Mouse (Mus musculus): Measurements from ENCODE around the gene Gm28230. TPM values are rescaled to one million over a fixed set of nuclear protein-coding genes. Genes with fewer than 3 reads are reported as not detected.

Gm28230 gene
- polyA plus RNA-seq, 1 experiment from 2014 or later: not detected

- Histone ChIP-seq H3K27ac (ENCODE audit: low read length) (no peak overlapping the region), H3K9ac (ENCODE audit: low read depth, low read length) (no peak overlapping the region), H3K4me1 (ENCODE audit: control insufficient read depth, insufficient read depth, low read length) (no peaks in the 10 kb centered on the region; the same call in 1 of the 2 replicates), H3K4me2 (ENCODE audit: low read length) (peak overlapping the region; percentile 18), H3K9me3 (replicated peaks; ENCODE audit: control insufficient read depth, low read length, poor library complexity, severe bottlenecking) (no peaks in the 10 kb centered on the region), H3K36me3 (ENCODE audit: control insufficient read depth, insufficient read depth, low read length) (no peaks in the 10 kb centered on the region), H3K27me3 (ENCODE audit: control insufficient read depth, insufficient read depth, low read depth, low read length) (peaks cover 89% of the 10 kb centered on the region), H3K4me3 (ENCODE audit: low read depth, low read length) (0 out of 2 replicates have a peak overlapping the region, but pooled peaks have one; percentile 3)
- ATAC-seq: no peak
- 2% methylated on average over 32 of the region's 43 CpGs for WGBS
These were observed 578 bp downstream of the Gm28230 start for GRCm38 (mm10) chr2:74726973-74727639.

DNA sequence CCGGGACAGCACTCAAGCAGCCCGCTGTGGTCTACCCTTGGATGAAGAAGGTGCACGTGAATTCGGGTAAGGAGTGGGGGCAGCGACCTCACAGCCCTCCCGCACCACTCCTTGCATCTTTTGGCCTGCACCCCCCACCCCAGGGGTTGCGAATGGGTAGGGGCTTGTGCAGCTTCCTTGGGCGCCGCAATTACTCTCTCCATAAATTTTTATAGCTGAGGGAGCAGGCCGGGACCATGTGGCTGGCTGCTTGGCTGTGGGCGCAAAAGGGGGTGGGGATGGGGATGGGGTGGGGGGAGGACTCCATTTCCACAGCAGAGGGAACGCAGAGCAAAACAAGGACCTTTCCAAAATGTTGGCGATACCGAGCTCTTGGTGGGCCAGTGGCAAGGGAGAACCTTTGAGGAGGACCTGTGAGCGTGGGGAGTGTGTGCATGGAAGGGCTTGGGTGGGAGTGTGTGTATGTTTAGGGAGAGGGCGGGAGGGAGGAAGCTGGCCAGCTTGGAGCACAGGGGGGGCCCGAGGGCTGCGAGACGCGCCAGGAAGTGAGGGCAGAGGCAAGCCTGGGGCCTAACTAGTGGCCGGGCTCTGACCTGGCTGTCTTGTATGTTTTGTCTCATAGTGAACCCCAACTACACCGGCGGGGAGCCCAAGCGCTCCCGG is 1.2 kb downstream of the Gm28230 start:
- no peaks in the 10 kb centered on the region for H3K36me3 ChIP-seq (ENCODE audit: control insufficient read depth, insufficient read depth, low read length)
- H3K27ac ChIP-seq (ENCODE audit: low read length): no peak overlapping the region
- no peak for ATAC-seq
- H3K4me3 ChIP-seq (ENCODE audit: low read depth, low read length): no peak overlapping the region
- no peaks in the 10 kb centered on the region for H3K9me3 ChIP-seq (replicated peaks; ENCODE audit: control insufficient read depth, low read length, poor library complexity, severe bottlenecking)
- H3K4me2 ChIP-seq (ENCODE audit: low read length): no peak overlapping the region
- H3K4me1 ChIP-seq (ENCODE audit: control insufficient read depth, insufficient read depth, low read length): no peaks in the 10 kb centered on the region; the same call in 1 of the 2 replicates
- peaks cover 89% of the 10 kb centered on the region for H3K27me3 ChIP-seq (ENCODE audit: control insufficient read depth, insufficient read depth, low read depth, low read length)
- H3K9ac ChIP-seq (ENCODE audit: low read depth, low read length): no peak overlapping the region
- WGBS: 1% methylated on average over 25 of the region's 25 CpGs

DNA sequence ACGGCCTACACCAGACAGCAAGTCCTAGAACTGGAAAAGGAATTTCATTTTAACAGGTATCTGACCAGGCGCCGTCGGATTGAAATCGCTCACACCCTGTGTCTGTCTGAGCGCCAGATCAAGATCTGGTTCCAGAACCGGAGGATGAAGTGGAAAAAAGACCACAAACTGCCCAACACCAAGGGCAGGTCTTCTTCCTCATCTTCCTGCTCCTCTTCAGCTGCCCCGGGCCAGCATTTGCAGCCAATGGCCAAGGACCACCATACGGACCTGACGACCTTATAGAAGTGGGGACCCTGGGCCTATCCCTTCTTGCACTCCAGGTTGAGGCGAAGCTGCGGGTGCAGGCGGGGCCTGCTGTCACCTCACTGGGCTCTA is 1.8 kb downstream of the Gm28230 start:
- Histone ChIP-seq H3K4me1 (ENCODE audit: control insufficient read depth, insufficient read depth, low read length) (no peaks in the 10 kb centered on the region; the same call in 1 of the 2 replicates), H3K4me3 (ENCODE audit: low read depth, low read length) (no peak overlapping the region), H3K9ac (ENCODE audit: low read depth, low read length) (no peak overlapping the region), H3K9me3 (replicated peaks; ENCODE audit: control insufficient read depth, low read length, poor library complexity, severe bottlenecking) (no peaks in the 10 kb centered on the region), H3K4me2 (ENCODE audit: low read length) (no peak overlapping the region), H3K27me3 (ENCODE audit: control insufficient read depth, insufficient read depth, low read depth, low read length) (peaks cover 84% of the 10 kb centered on the region), H3K36me3 (ENCODE audit: control insufficient read depth, insufficient read depth, low read length) (no peaks in the 10 kb centered on the region), H3K27ac (ENCODE audit: low read length) (no peak overlapping the region)
- no peak for ATAC-seq
- 2% methylated on average over 13 of the region's 13 CpGs for WGBS

DNA sequence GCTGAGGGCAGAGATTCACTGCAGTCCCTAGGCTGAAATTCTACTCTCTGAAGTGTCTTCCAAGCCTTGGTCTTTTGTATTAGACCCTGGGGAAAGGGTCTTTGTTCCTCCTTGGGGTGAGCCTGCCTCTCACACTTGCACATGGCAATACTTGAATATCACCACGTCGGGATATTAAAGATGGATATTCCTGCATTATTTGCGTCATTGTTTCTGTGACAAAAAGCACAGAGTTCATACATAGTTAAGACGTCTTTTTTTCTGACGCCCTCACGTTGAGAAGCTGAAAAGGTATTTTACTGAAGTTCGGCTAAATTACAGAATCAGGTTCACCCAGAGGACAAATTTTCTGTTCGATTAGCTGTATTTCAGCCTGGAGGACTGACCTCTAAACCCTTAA is 3.8 kb downstream of the Gm28230 start:
- no peak overlapping the region for H3K4me3 ChIP-seq (ENCODE audit: low read depth, low read length)
- no peak overlapping the region for H3K27ac ChIP-seq (ENCODE audit: low read length)
- 4% methylated on average over 8 of the region's 8 CpGs for WGBS
- no peaks in the 10 kb centered on the region for H3K36me3 ChIP-seq (ENCODE audit: control insufficient read depth, insufficient read depth, low read length)
- H3K9me3 ChIP-seq (replicated peaks; ENCODE audit: control insufficient read depth, low read length, poor library complexity, severe bottlenecking): no peaks in the 10 kb centered on the region
- H3K4me1 ChIP-seq (ENCODE audit: control insufficient read depth, insufficient read depth, low read length): no peaks in the 10 kb centered on the region; the same call in 1 of the 2 replicates
- no peak overlapping the region for H3K4me2 ChIP-seq (ENCODE audit: low read length)
- no peak overlapping the region for H3K9ac ChIP-seq (ENCODE audit: low read depth, low read length)
- ATAC-seq: no peak
- peaks cover 72% of the 10 kb centered on the region for H3K27me3 ChIP-seq (ENCODE audit: control insufficient read depth, insufficient read depth, low read depth, low read length)

DNA sequence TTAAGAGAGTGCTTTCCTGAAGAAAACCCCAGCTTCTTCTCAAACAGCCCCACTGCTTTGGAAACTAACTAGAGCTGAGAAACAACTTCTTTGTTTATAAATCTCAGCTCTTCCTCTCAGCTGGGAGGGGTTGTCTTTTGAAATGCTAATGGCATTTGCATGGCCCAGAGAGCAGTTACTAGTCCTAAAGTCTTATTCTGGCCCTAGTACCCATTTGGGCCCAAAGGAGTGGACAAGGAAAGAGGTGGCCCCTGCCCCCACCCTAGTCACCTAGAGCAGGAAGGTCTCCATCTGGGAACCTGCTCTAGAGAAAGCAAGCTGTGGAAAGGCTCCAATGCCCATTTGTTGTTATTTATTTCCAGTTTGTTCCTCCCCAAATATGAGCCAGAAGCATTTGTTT is 4.5 kb downstream of the Gm28230 start:
- H3K27ac ChIP-seq (ENCODE audit: low read length): no peak overlapping the region
- peaks cover 73% of the 10 kb centered on the region for H3K27me3 ChIP-seq (ENCODE audit: control insufficient read depth, insufficient read depth, low read depth, low read length)
- H3K4me3 ChIP-seq (ENCODE audit: low read depth, low read length): no peak overlapping the region
- no peak for ATAC-seq
- no peaks in the 10 kb centered on the region; the same call in 1 of the 2 replicates for H3K4me1 ChIP-seq (ENCODE audit: control insufficient read depth, insufficient read depth, low read length)
- H3K9ac ChIP-seq (ENCODE audit: low read depth, low read length): no peak overlapping the region
- no peak overlapping the region for H3K4me2 ChIP-seq (ENCODE audit: low read length)
- H3K9me3 ChIP-seq (replicated peaks; ENCODE audit: control insufficient read depth, low read length, poor library complexity, severe bottlenecking): no peaks in the 10 kb centered on the region
- H3K36me3 ChIP-seq (ENCODE audit: control insufficient read depth, insufficient read depth, low read length): no peaks in the 10 kb centered on the region

DNA sequence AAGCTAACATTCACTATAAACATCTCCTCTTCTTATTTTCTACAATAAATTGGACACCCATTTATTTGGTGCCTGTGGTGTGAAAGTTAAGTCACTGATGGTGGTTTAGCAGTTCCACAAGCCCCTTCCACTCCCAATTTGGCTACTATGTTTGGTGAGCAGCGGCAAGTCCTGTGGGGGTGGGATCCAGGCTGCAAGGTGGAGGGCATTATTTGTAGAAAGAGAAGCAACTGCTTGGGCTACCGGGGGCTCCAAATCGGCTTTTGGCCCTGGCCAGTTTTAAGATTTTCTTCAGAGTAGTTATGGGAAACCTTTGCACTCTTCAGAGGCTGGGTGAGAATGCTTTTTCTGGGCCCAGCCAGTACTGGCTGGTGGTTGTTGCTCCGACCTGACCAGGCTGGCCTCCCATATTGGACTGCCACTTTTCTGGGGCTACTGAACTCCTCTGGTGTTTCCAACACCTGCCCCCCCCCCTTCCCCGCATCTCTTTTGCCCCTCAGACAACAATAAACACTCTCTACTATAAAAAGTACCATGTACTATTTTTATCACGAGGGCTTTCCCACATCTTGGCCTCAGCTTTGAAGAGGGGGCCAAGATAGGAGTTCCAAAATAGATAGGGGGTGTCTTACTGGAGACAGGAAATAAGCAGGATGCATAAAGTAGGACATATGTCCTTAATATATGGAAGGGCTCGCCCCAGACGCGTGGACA is 5.4 kb downstream of the Gm28230 start:
- Histone ChIP-seq H3K36me3 (ENCODE audit: control insufficient read depth, insufficient read depth, low read length) (no peaks in the 10 kb centered on the region), H3K9ac (ENCODE audit: low read depth, low read length) (no peak overlapping the region), H3K27ac (ENCODE audit: low read length) (no peak overlapping the region), H3K4me2 (ENCODE audit: low read length) (no peak overlapping the region), H3K27me3 (ENCODE audit: control insufficient read depth, insufficient read depth, low read depth, low read length) (peaks cover 72% of the 10 kb centered on the region), H3K4me3 (ENCODE audit: low read depth, low read length) (no peak overlapping the region), H3K9me3 (replicated peaks; ENCODE audit: control insufficient read depth, low read length, poor library complexity, severe bottlenecking) (no peaks in the 10 kb centered on the region), H3K4me1 (ENCODE audit: control insufficient read depth, insufficient read depth, low read length) (no peaks in the 10 kb centered on the region; the same call in 1 of the 2 replicates)
- 2% methylated on average over 9 of the region's 9 CpGs for WGBS
- no peak for ATAC-seq

GRCm38 (mm10) chr2:74732513-74733316 is 6.2 kb downstream of the Gm28230 start:
- no peak overlapping the region for H3K27ac ChIP-seq (ENCODE audit: low read length)
- ATAC-seq: no peak
- peaks cover 71% of the 10 kb centered on the region for H3K27me3 ChIP-seq (ENCODE audit: control insufficient read depth, insufficient read depth, low read depth, low read length)
- no peaks in the 10 kb centered on the region for H3K9me3 ChIP-seq (replicated peaks; ENCODE audit: control insufficient read depth, low read length, poor library complexity, severe bottlenecking)
- H3K4me1 ChIP-seq (ENCODE audit: control insufficient read depth, insufficient read depth, low read length): no peaks in the 10 kb centered on the region
- no peak overlapping the region for H3K4me2 ChIP-seq (ENCODE audit: low read length)
- WGBS: under 1% methylated on average over 52 of the region's 52 CpGs
- no peaks in the 10 kb centered on the region for H3K36me3 ChIP-seq (ENCODE audit: control insufficient read depth, insufficient read depth, low read length)
- H3K4me3 ChIP-seq (ENCODE audit: low read depth, low read length): no peak overlapping the region
- H3K9ac ChIP-seq (ENCODE audit: low read depth, low read length): no peak overlapping the region

DNA sequence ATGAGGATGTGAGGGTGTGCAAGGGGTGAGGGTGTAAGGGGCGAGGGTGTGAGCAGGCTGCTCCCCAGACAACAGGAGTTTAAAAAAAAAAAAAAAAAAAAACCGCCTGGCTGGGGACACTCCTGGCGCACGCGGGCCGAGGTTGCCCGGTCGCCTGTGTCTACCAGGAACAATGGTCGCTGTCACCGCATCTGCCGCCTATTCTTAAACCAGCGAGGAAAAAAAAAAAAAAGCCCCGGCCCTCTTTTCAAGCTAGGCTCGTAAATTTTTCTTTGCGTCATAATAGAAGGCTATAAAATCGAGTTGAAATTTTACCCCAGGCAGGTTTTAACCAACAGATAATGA is 6.8 kb downstream of the Gm28230 start:
- Histone ChIP-seq H3K4me2 (ENCODE audit: low read length) (no peak overlapping the region), H3K27me3 (ENCODE audit: control insufficient read depth, insufficient read depth, low read depth, low read length) (peaks cover 72% of the 10 kb centered on the region), H3K4me3 (ENCODE audit: low read depth, low read length) (no peak overlapping the region), H3K27ac (ENCODE audit: low read length) (no peak overlapping the region), H3K36me3 (ENCODE audit: control insufficient read depth, insufficient read depth, low read length) (no peaks in the 10 kb centered on the region), H3K9ac (ENCODE audit: low read depth, low read length) (no peak overlapping the region), H3K9me3 (replicated peaks; ENCODE audit: control insufficient read depth, low read length, poor library complexity, severe bottlenecking) (no peaks in the 10 kb centered on the region), H3K4me1 (ENCODE audit: control insufficient read depth, insufficient read depth, low read length) (no peaks in the 10 kb centered on the region)
- 0% methylated on average over 16 of the region's 16 CpGs for WGBS
- ATAC-seq: no peak
